Mouse (Mus musculus): ENCODE measurements around the gene Pgp. TPM values are rescaled to one million over a fixed set of nuclear protein-coding genes. Genes with fewer than 3 reads are reported as not detected.

Pgp gene
- polyA plus RNA-seq, 1 experiment from 2014 or later = 42.5 TPM

DNA sequence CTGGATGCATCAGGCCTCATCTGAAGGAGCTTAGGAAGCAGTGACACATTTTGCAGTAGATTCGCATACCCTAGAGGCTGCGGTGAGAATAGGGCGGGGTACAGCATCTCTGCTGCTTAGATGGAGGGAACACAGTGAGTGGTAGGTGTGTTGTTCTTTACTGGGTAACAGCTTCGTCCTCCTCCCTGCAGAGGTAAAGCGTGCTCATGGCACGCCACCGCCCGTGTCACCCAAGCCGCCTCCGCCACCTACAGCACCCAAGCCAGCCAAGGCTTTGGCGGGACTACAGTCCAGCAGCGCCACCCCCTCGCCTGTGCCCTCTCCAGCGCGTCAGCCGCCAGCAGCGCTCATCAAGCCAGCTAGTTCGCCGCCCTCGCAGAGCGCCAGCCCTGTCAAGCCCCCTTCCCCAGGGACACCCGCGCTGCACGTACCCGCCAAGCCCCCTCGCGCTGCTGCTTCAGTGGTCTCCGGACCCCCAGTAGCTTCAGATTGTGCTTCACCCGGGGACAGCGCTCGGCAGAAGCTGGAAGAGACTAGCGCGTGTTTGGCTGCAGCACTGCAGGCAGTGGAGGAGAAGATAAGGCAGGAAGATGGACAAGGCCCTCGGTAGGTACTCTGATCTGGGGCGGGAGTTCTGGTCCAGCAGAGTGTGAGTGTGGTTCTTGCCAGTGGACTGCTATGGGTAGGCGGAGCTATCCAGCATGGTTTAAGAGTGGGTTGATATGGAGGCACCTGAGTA lies 36.3 kb downstream of the Pgp start:
- Histone ChIP-seq H3K36me3 (ENCODE audit: insufficient read depth, low read length) (peaks cover 34% of the 10 kb centered on the region), H3K27ac (ENCODE audit: low read length) (no peak overlapping the region), H3K4me1 (ENCODE audit: insufficient read depth, low read depth, low read length) (no peaks in the 10 kb centered on the region), H3K9ac (replicated peaks; ENCODE audit: low read depth) (no peak overlapping the region), H3K9me3 (ENCODE audit: low read length) (no peaks in the 10 kb centered on the region), H3K4me3 (ENCODE audit: low read depth, low read length) (no peak overlapping the region), H3K4me2 (replicated peaks; ENCODE audit: low read depth, low read length) (no peak overlapping the region; the same call in 1 of the 2 replicates), H3K27me3 (replicated peaks; ENCODE audit: insufficient read depth, low read length) (no peaks in the 10 kb centered on the region)
- ATAC-seq (no peak), DNase-seq (ENCODE audit: low spot score) (no peak)
- TF ChIP-seq EP300 (IDR thresholded peaks at IDR 0.05) (no peak), CTCF (IDR thresholded peaks at IDR 0.05) (no peak)
- WGBS = 35% methylated on average over 34 of the region's 36 CpGs

DNA sequence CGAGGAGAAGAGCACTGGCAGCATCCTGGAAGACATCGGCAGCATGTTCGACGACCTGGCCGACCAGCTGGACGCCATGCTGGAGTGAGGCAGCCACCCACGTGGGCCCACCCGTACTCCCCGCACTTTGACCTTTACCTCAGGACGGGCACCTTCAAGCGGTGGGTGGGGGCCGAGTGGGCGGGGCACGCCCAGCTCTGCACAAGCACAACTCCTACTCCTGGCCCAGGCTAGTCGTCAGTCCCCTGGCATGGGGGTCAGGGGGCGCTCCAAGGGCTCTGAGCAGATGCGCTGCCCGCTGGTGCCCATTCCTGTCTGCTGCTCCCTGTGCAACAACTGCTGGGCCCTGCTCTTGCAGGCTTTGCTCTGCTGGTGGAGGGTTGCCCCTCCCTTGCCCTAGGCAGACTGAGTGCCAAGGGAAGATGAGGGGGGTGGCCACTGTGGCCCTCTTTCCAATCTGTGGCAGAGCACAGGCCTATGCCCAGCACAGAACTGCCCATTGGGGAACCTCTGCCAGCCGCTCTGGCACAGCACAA lies 37.0 kb downstream of the Pgp start:
- H3K4me1 ChIP-seq (ENCODE audit: insufficient read depth, low read depth, low read length) = no peaks in the 10 kb centered on the region
- WGBS = 44% methylated on average over 19 of the region's 19 CpGs
- H3K36me3 ChIP-seq (ENCODE audit: insufficient read depth, low read length) = peaks cover 40% of the 10 kb centered on the region
- ATAC-seq = no peak
- no peaks in the 10 kb centered on the region for H3K9me3 ChIP-seq (ENCODE audit: low read length)
- H3K27me3 ChIP-seq (replicated peaks; ENCODE audit: insufficient read depth, low read length) = no peaks in the 10 kb centered on the region
- no peak overlapping the region for H3K4me2 ChIP-seq (replicated peaks; ENCODE audit: low read depth, low read length)
- TF ChIP-seq EP300 (IDR thresholded peaks at IDR 0.05) (no peak), CTCF (IDR thresholded peaks at IDR 0.05) (no peak)
- H3K27ac ChIP-seq (ENCODE audit: low read length) = no peak overlapping the region
- DNase-seq (ENCODE audit: low spot score) = no peak
- no peak overlapping the region for H3K9ac ChIP-seq (replicated peaks; ENCODE audit: low read depth)
- H3K4me3 ChIP-seq (ENCODE audit: low read depth, low read length) = no peak overlapping the region

DNA sequence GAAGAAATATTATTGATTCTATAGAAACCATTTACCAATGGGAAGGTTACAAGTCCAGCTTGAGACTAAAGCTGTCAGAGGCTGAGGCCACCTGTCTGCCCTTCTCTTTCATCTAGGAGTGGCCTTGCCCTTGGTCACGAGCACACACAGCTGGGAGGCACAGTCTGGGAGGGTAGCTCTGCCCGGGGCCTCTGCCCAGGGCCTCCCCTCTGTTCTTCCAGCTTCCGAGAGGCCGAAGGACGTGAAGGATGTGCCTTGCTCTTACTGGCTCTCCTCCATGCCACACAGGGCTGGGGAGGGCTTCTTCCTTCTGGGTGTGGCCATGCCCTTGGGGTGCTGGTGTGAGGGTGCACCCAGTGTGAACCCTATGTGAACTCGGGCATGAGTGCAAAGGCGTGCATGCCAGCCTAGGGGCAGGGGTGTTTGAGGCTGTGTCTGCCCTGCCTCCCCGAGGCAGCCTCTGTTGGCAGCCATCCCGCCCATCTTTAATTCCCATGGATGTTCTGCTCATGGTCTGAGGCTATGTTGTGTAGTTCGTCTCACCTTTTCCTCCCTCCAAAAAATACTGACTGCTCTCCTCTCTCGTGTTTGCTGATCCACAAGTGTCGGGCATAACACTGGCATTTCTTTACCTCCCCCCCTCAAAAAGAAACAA lies 37.7 kb downstream of the Pgp start:
- no peak for TF ChIP-seq CTCF (IDR thresholded peaks at IDR 0.05)
- no peak for TF ChIP-seq EP300 (IDR thresholded peaks at IDR 0.05)
- Histone ChIP-seq H3K4me2 (replicated peaks; ENCODE audit: low read depth, low read length) (no peak overlapping the region), H3K27ac (ENCODE audit: low read length) (no peak overlapping the region), H3K27me3 (replicated peaks; ENCODE audit: insufficient read depth, low read length) (no peaks in the 10 kb centered on the region), H3K4me1 (ENCODE audit: insufficient read depth, low read depth, low read length) (no peaks in the 10 kb centered on the region), H3K36me3 (ENCODE audit: insufficient read depth, low read length) (peaks cover 40% of the 10 kb centered on the region), H3K4me3 (ENCODE audit: low read depth, low read length) (no peak overlapping the region), H3K9me3 (ENCODE audit: low read length) (no peaks in the 10 kb centered on the region), H3K9ac (replicated peaks; ENCODE audit: low read depth) (no peak overlapping the region)
- WGBS = 75% methylated on average over 12 of the region's 12 CpGs
- DNase-seq (ENCODE audit: low spot score) (no peak), ATAC-seq (no peak)

DNA sequence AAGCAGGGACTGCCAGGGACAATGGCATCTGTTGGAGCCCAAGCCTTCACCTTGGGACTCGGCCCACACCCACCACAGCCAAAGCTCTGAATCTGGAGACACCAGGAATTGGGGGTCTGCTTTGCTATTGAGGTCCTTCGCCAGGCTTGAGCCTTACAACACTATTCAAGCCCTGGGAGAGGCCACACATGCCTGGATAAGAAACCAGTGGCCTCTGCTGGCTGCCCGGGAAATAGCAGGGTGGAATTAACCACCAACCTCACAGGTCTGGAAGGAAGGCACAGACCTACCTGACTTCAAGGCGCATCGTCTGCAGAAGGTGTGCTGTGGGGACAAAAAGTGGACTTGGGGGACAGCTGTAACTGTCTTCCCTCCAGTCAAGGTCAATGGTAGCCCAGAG lies 43.4 kb downstream of the Pgp start:
- 29% methylated on average over 5 of the region's 5 CpGs for WGBS
- TF ChIP-seq EP300 (IDR thresholded peaks at IDR 0.05) (no peak), CTCF (IDR thresholded peaks at IDR 0.05) (peak; percentile 83)

DNA sequence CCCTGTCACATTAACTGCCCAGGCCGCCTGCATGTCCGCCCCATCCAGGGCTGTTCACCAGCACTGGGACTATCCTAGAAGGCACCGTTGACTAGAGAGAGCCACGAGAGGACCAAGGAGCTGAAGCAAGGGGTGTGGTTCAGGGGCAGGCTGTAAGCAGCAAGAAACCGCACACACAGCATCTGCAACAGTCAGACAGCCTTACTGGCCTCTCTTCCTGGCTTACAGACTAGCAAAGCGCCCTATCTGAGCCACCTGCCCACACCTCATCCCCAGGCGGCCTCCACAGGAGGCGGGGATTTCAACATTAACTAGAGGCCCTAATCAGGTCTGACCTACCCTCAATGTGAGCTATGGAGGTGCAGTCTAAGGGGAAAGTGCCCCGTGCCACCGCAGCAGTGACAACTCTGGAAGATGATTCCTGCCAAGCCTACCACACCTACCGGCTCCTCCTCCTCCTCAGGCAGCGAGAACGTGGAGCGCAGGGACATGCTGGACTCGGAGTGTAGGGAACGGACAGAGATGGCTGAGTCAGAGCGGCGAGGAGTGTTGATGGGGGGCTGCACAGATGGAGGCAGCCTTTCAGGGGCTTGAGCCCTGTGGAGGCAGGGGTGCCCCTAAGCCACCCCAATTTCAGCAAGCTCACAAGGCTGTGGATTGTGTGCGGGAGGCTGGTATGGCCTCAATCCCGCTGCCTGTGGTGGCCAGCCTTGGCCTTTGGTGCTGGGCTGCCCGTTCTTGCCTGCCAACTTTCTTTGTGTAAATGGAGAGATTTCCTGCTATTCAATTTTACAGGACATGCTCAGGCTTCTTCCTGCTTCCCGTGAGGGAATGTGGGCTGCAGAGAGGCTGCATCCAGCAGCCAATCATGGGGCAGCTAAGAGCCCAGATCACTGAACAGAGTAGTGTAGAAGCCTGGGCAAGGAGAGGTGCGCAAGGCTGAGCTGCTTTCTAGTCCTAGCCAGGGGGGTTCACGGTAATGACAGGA lies 44.4 kb downstream of the Pgp start:
- Histone ChIP-seq H3K9me3 (ENCODE audit: low read length) (no peaks in the 10 kb centered on the region), H3K27me3 (replicated peaks; ENCODE audit: insufficient read depth, low read length) (no peaks in the 10 kb centered on the region), H3K9ac (replicated peaks; ENCODE audit: low read depth) (peak overlapping the region; percentile 9; the same call in 1 of the 2 replicates), H3K4me1 (ENCODE audit: insufficient read depth, low read depth, low read length) (no peaks in the 10 kb centered on the region), H3K4me2 (replicated peaks; ENCODE audit: low read depth, low read length) (peak overlapping the region; percentile 48), H3K36me3 (ENCODE audit: insufficient read depth, low read length) (peaks cover 44% of the 10 kb centered on the region), H3K4me3 (ENCODE audit: low read depth, low read length) (peak overlapping the region; percentile 17; the same call in 1 of the 2 replicates), H3K27ac (ENCODE audit: low read length) (peak overlapping the region; percentile 72)
- ATAC-seq = peak; percentile 85
- WGBS = 66% methylated on average over 24 of the region's 24 CpGs
- peak; percentile 43 for DNase-seq (ENCODE audit: low spot score)
- TF ChIP-seq CTCF (IDR thresholded peaks at IDR 0.05) (no peak), EP300 (IDR thresholded peaks at IDR 0.05) (no peak; the same call in 1 of the 2 replicates)

More for the DNA sequence above, 43.4 kb downstream of the Pgp start:
- Histone ChIP-seq H3K36me3 (ENCODE audit: insufficient read depth, low read length) (peaks cover 51% of the 10 kb centered on the region), H3K9ac (replicated peaks; ENCODE audit: low read depth) (no peak overlapping the region), H3K4me1 (ENCODE audit: insufficient read depth, low read depth, low read length) (no peaks in the 10 kb centered on the region), H3K27ac (ENCODE audit: low read length) (peak overlapping the region; percentile 72; the same call in 1 of the 2 replicates), H3K4me2 (replicated peaks; ENCODE audit: low read depth, low read length) (peak overlapping the region; percentile 48), H3K4me3 (ENCODE audit: low read depth, low read length) (peak overlapping the region; percentile 17; the same call in 1 of the 2 replicates), H3K9me3 (ENCODE audit: low read length) (no peaks in the 10 kb centered on the region), H3K27me3 (replicated peaks; ENCODE audit: insufficient read depth, low read length) (no peaks in the 10 kb centered on the region)
- DNase-seq (ENCODE audit: low spot score) (peak; percentile 53), ATAC-seq (peak; percentile 52; the same call in 1 of the 2 replicates)

Data from lung, postnatal 0 days (tissue).